ENCODE assay signal across 16 mouse cellular contexts in the genomic region with DNA sequence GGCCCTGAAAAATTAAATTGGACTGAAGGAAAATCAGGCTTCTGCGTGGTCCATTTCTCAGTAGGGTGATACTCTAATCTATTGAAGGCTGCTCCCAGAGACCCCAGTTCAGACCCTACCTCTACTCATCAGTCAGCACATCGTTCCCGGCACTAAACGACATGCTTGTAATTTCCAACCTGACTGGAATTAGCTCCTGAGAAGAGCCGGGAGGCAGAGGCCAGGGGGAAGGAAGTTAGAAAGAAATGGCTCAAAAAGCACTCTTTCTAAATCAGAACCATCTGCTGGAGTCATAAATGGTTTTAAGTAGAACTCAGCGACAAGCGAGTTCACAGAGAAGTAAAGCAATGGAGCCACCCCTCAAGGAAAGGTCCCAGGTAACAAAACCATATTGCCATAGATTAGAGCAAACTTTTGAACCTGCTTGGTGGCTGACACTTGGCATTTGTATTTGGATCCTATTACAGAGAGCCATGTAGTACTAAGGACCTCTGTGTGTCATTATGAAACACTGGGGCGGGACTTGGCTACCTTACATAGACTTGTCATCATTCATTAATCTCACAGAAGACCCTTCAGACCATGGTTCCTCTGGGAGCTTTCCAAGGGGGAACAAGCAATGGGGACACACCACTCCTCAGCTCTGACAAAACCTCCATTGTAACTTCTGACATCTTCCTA.
DNase-seq lines count a peak whose midpoint lies in the region; ATAC-seq lines count a peak whose summit lies in the region.
"Had no signal": no experiment of that assay in that cellular context is flagged by ENCODE, and none has a peak within 500 bp of the region (broad histone marks: within the 10 kb centered on the region; RNA-seq: fewer than 3 reads in every experiment).

No protein-coding gene starts in this region.

- no peaks in the 10 kb centered on the region for H3K27me3 ChIP-seq in heart, embryonic 15.5 days
- peaks cover 19% of the 10 kb centered on the region for H3K27me3 ChIP-seq in limb, embryonic 10.5 days (ENCODE audit: low read depth, poor library complexity, severe bottlenecking)
- no peaks in the 10 kb centered on the region for H3K27me3 ChIP-seq in intestine, embryonic 15.5 days (replicated peaks)
- H3K27me3 ChIP-seq: lung, embryonic 15.5 days had no signal

- WGBS in heart, embryonic 15.5 days = 44% methylated on average over 8 of the region's 8 CpGs
- WGBS in limb, embryonic 10.5 days = 7% methylated on average over 8 of the region's 8 CpGs
- WGBS in intestine, embryonic 15.5 days = 73% methylated on average over 8 of the region's 8 CpGs

- ATAC-seq in heart, embryonic 15.5 days (replicated peaks; ENCODE audit: insufficient number of reproducible peaks, insufficient read depth, low FRiP score, low read depth) = peak; percentile 66; the same call in 1 of the 2 replicates
- ATAC-seq in intestine, embryonic 15.5 days = no peak
- no peak for ATAC-seq in granulocyte monocyte progenitor cell, adult 5-6 weeks (replicated peaks; ENCODE audit: poor library complexity, severe bottlenecking)
- ATAC-seq: forebrain, postnatal 0 days had no signal

- H3K36me3 ChIP-seq in heart, embryonic 15.5 days = no peaks in the 10 kb centered on the region
- no peaks in the 10 kb centered on the region for H3K36me3 ChIP-seq in limb, embryonic 10.5 days
- H3K36me3 ChIP-seq in intestine, embryonic 15.5 days = no peaks in the 10 kb centered on the region
- H3K36me3 ChIP-seq: hindbrain, embryonic 15.5 days; limb, embryonic 15.5 days; lung, embryonic 15.5 days had no signal

- DNase-seq in heart, adult 8-10 months (ENCODE audit: low spot score) = no peak
- peak; percentile 24 for DNase-seq in 3T3-L1 (ENCODE audit: low read depth, low spot score)
- peak; percentile 79 for DNase-seq in embryo, embryonic 11 days
- peak; percentile 82 for DNase-seq in limb, embryonic 10.5 days (ENCODE audit: low spot score)
- DNase-seq: adrenal gland, postnatal 25 days; cerebellum, postnatal 14 days; forebrain, postnatal 0 days; gastrocnemius, postnatal 25 days; kidney, adult 8-10 months; layer of hippocampus, adult 9-11 months had no signal

- no peak overlapping the region for H3K4me2 ChIP-seq in heart, embryonic 15.5 days
- no peak overlapping the region for H3K4me2 ChIP-seq in intestine, embryonic 15.5 days (replicated peaks)
- H3K4me2 ChIP-seq: hindbrain, embryonic 15.5 days; limb, embryonic 15.5 days; lung, embryonic 15.5 days had no signal

- no peak overlapping the region for H3K4me3 ChIP-seq in heart, embryonic 15.5 days
- H3K4me3 ChIP-seq in limb, embryonic 10.5 days = no peak overlapping the region
- no peak overlapping the region for H3K4me3 ChIP-seq in intestine, embryonic 15.5 days (replicated peaks)
- H3K4me3 ChIP-seq: hindbrain, embryonic 15.5 days; limb, embryonic 15.5 days; lung, embryonic 15.5 days had no signal

- H3K9me3 ChIP-seq in heart, embryonic 15.5 days (replicated peaks) = no peaks in the 10 kb centered on the region
- no peaks in the 10 kb centered on the region for H3K9me3 ChIP-seq in limb, embryonic 10.5 days (replicated peaks)
- H3K9me3 ChIP-seq in intestine, embryonic 15.5 days = no peaks in the 10 kb centered on the region
- H3K9me3 ChIP-seq: hindbrain, embryonic 15.5 days; limb, embryonic 15.5 days; lung, embryonic 15.5 days had no signal

- H3K9ac ChIP-seq in heart, embryonic 15.5 days = no peak overlapping the region
- H3K9ac ChIP-seq in intestine, embryonic 15.5 days = no peak overlapping the region
- H3K9ac ChIP-seq: forebrain, postnatal 0 days; hindbrain, embryonic 15.5 days; limb, embryonic 15.5 days; lung, embryonic 15.5 days had no signal

- H3K27ac ChIP-seq in heart, embryonic 15.5 days = peak overlapping the region; percentile 31; the same call in 1 of the 2 replicates
- H3K27ac ChIP-seq in limb, embryonic 10.5 days = peak overlapping the region; percentile 62; the same call in 1 of the 2 replicates
- H3K27ac ChIP-seq in intestine, embryonic 15.5 days = no peak overlapping the region
- H3K27ac ChIP-seq: hindbrain, embryonic 15.5 days; limb, embryonic 15.5 days; lung, embryonic 15.5 days had no signal

- peaks cover 15% of the 10 kb centered on the region for H3K4me1 ChIP-seq in heart, embryonic 15.5 days (replicated peaks)
- peaks cover 47% of the 10 kb centered on the region for H3K4me1 ChIP-seq in limb, embryonic 10.5 days
- H3K4me1 ChIP-seq in intestine, embryonic 15.5 days (replicated peaks) = no peaks in the 10 kb centered on the region
- H3K4me1 ChIP-seq: hindbrain, embryonic 15.5 days had no signal
